Mouse (Mus musculus) kidney, postnatal 10 days (tissue): ENCODE measurements around the gene Rb1.

Source experiments
- DNase-seq: peaks from one replicate; pipeline ENCODE4 v3.0.0; 2021; ENCODE audit warnings: mixed read lengths

Gene Rb1

DNA sequence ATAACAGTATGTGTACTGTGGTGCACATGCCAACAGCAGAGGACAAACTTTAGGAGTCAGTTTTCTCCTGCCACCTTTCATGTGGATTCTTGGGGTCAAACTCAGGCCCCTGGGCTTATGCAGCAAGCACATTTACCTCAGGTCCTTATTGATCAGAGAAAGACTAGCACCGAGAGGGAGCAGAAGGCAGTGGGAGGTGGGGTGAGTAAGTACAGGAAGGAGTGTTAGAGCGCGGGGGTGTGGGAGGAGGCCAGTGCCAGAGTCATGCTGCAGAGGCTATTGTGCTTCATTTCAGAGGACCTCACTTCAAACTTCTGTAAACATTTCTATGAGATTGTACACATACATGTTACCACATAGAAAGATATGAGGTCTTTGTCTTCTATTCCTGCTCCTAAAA, 124.2 kb downstream of the Rb1 start:
- no peak for DNase-seq

GRCm38 (mm10) chr14:73199058-73199457, 126.6 kb downstream of the Rb1 start:
- DNase-seq: no peak

DNA sequence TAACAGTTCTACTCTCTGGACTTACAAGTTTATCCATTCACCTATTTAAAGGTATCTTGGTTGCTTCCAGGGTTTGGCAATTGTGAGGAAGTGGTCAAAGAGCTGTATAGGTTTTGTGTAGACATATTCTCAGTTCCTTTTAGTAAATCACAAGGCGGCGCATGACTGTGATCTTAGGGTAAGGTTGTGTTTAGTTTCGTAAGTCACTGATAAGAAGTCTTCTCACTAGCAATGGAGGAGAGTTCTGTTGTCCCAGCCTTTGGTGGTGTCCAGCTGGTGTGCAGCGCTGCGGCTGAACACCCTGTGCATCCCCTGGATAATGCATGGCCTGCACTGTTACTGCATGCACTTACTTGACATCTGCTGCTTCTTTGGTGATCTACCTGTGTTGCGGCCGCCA, 138.7 kb downstream of the Rb1 start:
- DNase-seq: no peak

GRCm38 (mm10) chr14:73181144-73181543, 144.5 kb downstream of the Rb1 start:
- no peak for DNase-seq

DNA sequence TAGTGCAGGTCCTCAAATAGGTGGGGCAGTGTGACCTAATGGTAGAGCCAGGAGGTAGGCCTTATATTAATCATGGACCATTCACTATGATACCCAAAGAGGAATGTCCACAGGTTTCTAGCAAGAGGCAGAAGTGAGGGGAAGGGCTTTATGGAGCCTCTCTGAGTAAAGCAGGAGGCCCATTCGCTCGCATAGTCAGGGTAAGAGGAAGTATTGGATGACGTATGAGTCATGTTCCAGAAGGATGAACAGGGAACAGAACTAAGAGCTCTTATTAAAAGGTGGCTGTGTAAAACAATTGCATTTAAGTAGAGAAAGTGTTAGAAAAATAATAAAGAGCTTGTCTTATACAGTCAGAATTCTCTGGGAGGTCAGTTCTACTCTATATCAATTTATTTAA, 145.0 kb downstream of the Rb1 start:
- no peak for DNase-seq

DNA sequence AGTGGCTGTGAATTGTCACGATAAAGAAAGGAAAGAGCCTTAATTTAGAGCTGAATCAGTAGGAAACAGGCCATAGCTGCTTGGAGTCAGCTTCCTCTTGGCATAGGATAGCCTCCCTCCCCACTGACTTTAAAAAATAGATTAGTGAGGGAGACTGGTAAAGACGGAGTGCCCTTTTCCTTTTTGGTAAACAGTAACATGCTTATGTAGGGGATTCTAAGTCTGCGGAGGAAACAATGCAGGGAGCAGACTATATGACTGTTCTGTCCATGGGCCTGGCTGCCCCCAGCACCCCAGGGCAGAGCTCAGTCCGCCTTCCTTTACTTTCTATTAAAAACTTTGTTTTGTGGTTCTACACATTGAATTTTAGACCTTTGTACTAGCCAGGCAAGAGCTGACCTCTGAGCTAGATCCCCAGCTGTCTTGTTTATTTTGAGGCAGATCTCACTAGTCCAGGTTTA, 146.4 kb downstream of the Rb1 start:
- DNase-seq: peak; percentile 32

DNA sequence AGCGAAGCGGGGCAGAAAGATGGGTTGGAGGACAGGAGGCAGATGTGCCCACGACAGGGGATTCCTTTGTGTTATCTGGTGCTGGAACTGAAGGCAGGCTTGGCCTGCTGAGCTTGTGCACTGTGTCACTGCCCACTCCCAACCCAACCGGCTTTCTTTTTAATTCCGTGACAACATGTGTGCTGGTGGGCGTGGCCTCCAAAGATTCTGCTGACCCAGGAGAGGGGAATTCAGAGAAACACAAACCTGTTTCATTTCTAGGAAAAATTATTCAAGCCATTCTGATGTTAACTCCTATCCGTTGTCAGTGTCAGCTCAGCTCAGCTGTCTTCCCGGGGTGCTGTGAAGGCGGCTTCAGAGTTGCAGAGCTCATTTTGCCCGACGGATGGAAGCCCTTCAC, 147.7 kb downstream of the Rb1 start:
- no peak for DNase-seq

GRCm38 (mm10) chr14:73176266-73176665, 149.4 kb downstream of the Rb1 start:
- DNase-seq: no peak

DNA sequence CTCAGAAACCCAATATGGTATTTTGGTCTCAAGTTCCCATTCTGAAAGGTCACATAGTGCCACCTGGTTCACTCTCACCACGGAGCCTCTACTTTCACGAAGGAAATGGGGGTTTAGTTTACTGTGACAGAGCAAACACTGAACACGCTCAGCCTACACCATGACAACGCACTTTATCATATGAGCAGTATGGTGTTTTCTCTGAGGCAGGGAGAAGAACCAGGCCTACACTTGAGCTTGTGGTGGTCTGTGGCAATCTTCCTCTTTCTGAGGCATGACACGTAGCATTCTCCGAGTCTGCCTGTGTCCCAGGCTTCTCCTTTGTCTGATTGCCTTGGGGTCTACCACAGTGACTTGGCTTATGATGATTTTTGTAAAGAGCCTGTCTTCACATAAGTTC, 149.8 kb downstream of the Rb1 start:
- DNase-seq: no peak

GRCm38 (mm10) chr14:73175031-73175430, 150.6 kb downstream of the Rb1 start:
- DNase-seq: no peak

GRCm38 (mm10) chr14:73174091-73174995, 151.3 kb downstream of the Rb1 start:
- DNase-seq: no peak

DNA sequence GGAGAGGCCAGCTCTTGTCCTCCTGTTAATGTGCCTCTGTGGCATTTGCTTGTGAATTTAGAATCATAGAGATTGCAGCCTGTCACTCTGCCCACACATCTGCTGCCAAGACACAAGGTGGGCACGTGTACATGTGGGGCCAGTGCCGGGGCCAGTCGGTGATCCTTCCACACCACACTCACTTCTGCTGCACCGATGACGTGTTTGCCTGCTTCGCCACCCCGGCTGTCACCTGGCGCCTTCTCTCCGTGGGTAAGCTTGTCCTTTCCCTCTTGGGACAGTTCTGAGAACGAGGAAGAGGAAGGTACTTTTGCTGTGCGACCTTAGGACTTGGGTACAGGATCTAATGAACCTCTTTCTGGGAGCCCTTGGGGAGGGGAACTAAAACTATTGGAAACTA, 152.0 kb downstream of the Rb1 start:
- no peak for DNase-seq

GRCm38 (mm10) chr14:73172196-73173011, 153.2 kb downstream of the Rb1 start:
- DNase-seq: no peak

DNA sequence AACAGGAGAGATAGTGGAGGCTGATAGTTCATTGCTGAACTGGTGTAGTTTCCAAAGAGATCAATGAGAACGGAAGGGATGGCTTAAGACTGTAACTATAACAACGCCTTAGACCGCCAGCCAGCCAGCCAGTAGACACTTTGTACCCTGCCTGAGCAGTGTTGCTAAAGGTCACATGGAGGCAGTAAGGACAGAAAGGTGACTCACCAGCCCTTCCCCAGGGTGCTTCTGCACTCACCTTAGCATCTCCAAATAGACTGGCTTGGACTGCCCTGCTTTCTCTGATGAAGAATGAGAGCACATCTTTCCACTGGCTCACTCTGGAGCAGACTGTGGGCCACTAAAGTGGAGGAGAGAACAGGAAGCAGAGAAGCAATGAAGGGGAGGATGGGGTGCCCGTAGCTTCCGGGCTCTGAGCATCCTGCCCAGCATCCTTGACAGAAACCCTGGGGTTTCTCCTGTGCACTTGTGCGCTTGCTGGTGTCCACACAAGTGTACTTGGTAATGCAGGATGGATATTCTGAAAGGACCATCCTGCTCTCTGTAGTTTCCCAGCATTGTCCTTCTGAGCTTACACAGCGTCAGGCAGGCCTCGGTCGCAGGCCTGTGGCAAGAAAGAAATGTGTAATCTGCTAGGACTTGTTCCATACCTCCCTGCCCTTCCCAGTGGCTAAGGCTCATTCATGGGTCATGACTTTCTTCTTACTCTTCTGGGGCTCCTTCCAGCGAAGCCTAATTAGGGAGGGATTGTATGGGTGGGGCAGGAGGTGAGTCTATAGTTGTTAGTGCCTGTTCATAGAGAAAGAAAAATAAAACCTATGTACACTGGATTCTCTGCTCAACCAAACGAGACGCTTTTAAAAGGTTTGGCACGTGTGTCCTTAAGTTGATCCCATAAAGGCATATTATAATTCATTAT, 155.4 kb downstream of the Rb1 start:
- no peak for DNase-seq

DNA sequence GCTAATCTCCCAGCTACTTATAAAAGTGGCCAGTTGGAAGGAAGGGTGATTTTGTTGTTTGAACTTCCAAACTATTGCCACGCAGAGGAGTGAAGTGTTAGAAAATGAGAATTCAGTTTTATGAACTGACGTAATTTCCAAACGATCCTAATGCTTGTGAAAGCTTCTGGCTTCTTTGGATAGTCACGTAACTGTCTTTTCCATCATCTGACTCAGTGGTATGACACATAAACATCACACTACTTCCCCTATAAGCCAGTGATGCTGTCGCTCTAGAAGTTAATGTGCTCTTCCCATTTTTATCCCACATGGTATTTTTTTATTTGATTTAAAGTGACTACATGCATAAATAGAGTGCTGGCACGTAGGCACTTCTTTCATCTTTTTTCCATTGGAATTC, 157.0 kb downstream of the Rb1 start:
- DNase-seq: no peak

- no peak for DNase-seq
These were observed 160.5 kb downstream of the Rb1 start for GRCm38 (mm10) chr14:73165136-73165535.

- DNase-seq: no peak
These were observed 162.1 kb downstream of the Rb1 start for GRCm38 (mm10) chr14:73163363-73163998.

- no peak for DNase-seq
These were observed 163.3 kb downstream of the Rb1 start for GRCm38 (mm10) chr14:73162192-73162800.

GRCm38 (mm10) chr14:73161303-73161702, 164.3 kb downstream of the Rb1 start:
- DNase-seq: no peak

DNA sequence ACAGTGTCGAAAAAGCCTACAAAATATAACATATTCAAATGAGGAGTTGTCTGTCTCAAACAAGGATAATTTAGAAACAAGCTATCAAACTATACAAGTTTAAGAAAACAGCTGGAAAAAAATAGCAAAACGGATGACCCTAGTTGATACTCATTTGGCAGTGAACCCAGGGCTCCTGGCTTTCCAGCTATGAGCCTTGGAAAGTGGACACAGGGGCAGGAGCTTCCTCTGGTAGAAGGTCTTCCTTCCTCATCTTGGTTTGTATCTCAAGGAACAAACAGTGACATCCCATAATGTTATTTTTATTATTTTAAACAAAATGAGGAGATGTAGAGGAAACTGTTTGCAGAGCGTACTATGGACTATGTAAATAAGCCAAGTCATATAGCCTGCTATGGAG, 177.5 kb downstream of the Rb1 start:
- peak; percentile 52 for DNase-seq

GRCm38 (mm10) chr14:73146721-73147120, 178.9 kb downstream of the Rb1 start:
- no peak for DNase-seq

DNA sequence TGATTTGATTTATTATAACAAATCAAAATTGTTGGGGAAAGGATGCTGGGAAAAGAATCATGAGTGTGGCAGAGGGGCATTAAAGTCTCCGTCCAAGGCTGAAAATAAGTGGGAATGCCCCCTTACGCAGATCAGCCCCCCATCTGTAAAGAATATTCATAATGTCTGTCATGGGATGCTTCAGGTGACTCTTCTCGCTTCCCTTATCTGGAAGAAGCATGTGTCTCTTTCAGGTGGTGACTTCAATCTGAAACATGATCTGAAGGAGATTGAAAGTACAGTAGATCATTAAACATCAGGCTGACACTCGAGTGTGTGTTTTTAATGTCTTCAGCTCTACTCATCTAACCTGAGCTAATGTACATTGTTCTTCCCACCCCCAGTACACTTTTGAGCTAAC, 180.1 kb downstream of the Rb1 start:
- no peak for DNase-seq
